Mouse (Mus musculus): ENCODE measurements around the gene Tmem125. TPM values are rescaled to one million over a fixed set of nuclear protein-coding genes. Genes with fewer than 3 reads are reported as not detected.
"Not testable (repeated sequence)": the region's sequence is repeated elsewhere in the genome, so short reads cannot be mapped to it uniquely, and the experiment has no call there.

Tmem125 gene
- polyA plus RNA-seq, 1 experiment from 2014 or later: 0.90 TPM

GRCm38 (mm10) chr4:118569320-118569719 is 25.5 kb upstream of the Tmem125 start:
- Histone ChIP-seq H3K4me1 (ENCODE audit: control insufficient read depth, insufficient read depth, low read length) (no peaks in the 10 kb centered on the region), H3K9ac (replicated peaks; ENCODE audit: low read length) (no peak overlapping the region), H3K9me3 (replicated peaks; ENCODE audit: control insufficient read depth, low read length) (no peaks in the 10 kb centered on the region), H3K4me3 (ENCODE audit: low read depth, low read length) (no peak overlapping the region), H3K36me3 (replicated peaks; ENCODE audit: control insufficient read depth, insufficient read depth, low read depth, low read length) (no peaks in the 10 kb centered on the region), H3K27me3 (ENCODE audit: control insufficient read depth, insufficient read depth, low read length) (no peaks in the 10 kb centered on the region), H3K4me2 (ENCODE audit: low read depth, low read length) (no peak overlapping the region), H3K27ac (replicated peaks; ENCODE audit: low read depth, low read length) (no peak overlapping the region)
- WGBS: 76% methylated on average over 22 of the region's 23 CpGs
- ATAC-seq (replicated peaks; ENCODE audit: insufficient number of reproducible peaks, low FRiP score, low TSS enrichment, low read depth) (no peak), DNase-seq (ENCODE audit: low spot score) (no peak)

- no peaks in the 10 kb centered on the region for H3K4me1 ChIP-seq (ENCODE audit: control insufficient read depth, insufficient read depth, low read length)
- H3K9ac ChIP-seq (replicated peaks; ENCODE audit: low read length): no peak overlapping the region
- no peaks in the 10 kb centered on the region for H3K9me3 ChIP-seq (replicated peaks; ENCODE audit: control insufficient read depth, low read length)
- no peaks in the 10 kb centered on the region for H3K27me3 ChIP-seq (ENCODE audit: control insufficient read depth, insufficient read depth, low read length)
- no peak overlapping the region for H3K4me2 ChIP-seq (ENCODE audit: low read depth, low read length)
- no peak for DNase-seq (ENCODE audit: low spot score)
- no peaks in the 10 kb centered on the region for H3K36me3 ChIP-seq (replicated peaks; ENCODE audit: control insufficient read depth, insufficient read depth, low read depth, low read length)
- ATAC-seq (replicated peaks; ENCODE audit: insufficient number of reproducible peaks, low FRiP score, low TSS enrichment, low read depth): 0 out of 2 replicates have a peak, but pooled peaks have one; percentile 40
- H3K4me3 ChIP-seq (ENCODE audit: low read depth, low read length): no peak overlapping the region
- 75% methylated on average over 10 of the region's 10 CpGs for WGBS
- H3K27ac ChIP-seq (replicated peaks; ENCODE audit: low read depth, low read length): no peak overlapping the region
These were observed 24.9 kb upstream of the Tmem125 start for GRCm38 (mm10) chr4:118568709-118569108.

GRCm38 (mm10) chr4:118566161-118566676 is 22.4 kb upstream of the Tmem125 start:
- DNase-seq (ENCODE audit: low spot score) (peak; percentile 82), ATAC-seq (replicated peaks; ENCODE audit: insufficient number of reproducible peaks, low FRiP score, low TSS enrichment, low read depth) (no peak)
- Histone ChIP-seq H3K36me3 (replicated peaks; ENCODE audit: control insufficient read depth, insufficient read depth, low read depth, low read length) (no peaks in the 10 kb centered on the region), H3K27ac (replicated peaks; ENCODE audit: low read depth, low read length) (no peak overlapping the region), H3K4me1 (ENCODE audit: control insufficient read depth, insufficient read depth, low read length) (no peaks in the 10 kb centered on the region), H3K9me3 (replicated peaks; ENCODE audit: control insufficient read depth, low read length) (no peaks in the 10 kb centered on the region), H3K9ac (replicated peaks; ENCODE audit: low read length) (no peak overlapping the region), H3K4me3 (ENCODE audit: low read depth, low read length) (no peak overlapping the region), H3K4me2 (ENCODE audit: low read depth, low read length) (no peak overlapping the region), H3K27me3 (ENCODE audit: control insufficient read depth, insufficient read depth, low read length) (no peaks in the 10 kb centered on the region)
- WGBS: 37% methylated on average over 7 of the region's 7 CpGs

GRCm38 (mm10) chr4:118564926-118565279 is 21.1 kb upstream of the Tmem125 start:
- H3K9me3 ChIP-seq (replicated peaks; ENCODE audit: control insufficient read depth, low read length): no peaks in the 10 kb centered on the region
- no peak overlapping the region for H3K9ac ChIP-seq (replicated peaks; ENCODE audit: low read length)
- H3K4me1 ChIP-seq (ENCODE audit: control insufficient read depth, insufficient read depth, low read length): no peaks in the 10 kb centered on the region
- no peaks in the 10 kb centered on the region for H3K27me3 ChIP-seq (ENCODE audit: control insufficient read depth, insufficient read depth, low read length)
- WGBS: 72% methylated on average over 3 of the region's 3 CpGs
- DNase-seq (ENCODE audit: low spot score) (no peak), ATAC-seq (replicated peaks; ENCODE audit: insufficient number of reproducible peaks, low FRiP score, low TSS enrichment, low read depth) (no peak)
- H3K4me3 ChIP-seq (ENCODE audit: low read depth, low read length): no peak overlapping the region
- no peak overlapping the region for H3K4me2 ChIP-seq (ENCODE audit: low read depth, low read length)
- H3K36me3 ChIP-seq (replicated peaks; ENCODE audit: control insufficient read depth, insufficient read depth, low read depth, low read length): no peaks in the 10 kb centered on the region
- no peak overlapping the region for H3K27ac ChIP-seq (replicated peaks; ENCODE audit: low read depth, low read length)

GRCm38 (mm10) chr4:118564062-118564925 is 20.4 kb upstream of the Tmem125 start:
- H3K36me3 ChIP-seq (replicated peaks; ENCODE audit: control insufficient read depth, insufficient read depth, low read depth, low read length): no peaks in the 10 kb centered on the region
- no peaks in the 10 kb centered on the region for H3K27me3 ChIP-seq (ENCODE audit: control insufficient read depth, insufficient read depth, low read length)
- no peak overlapping the region for H3K4me2 ChIP-seq (ENCODE audit: low read depth, low read length)
- ATAC-seq (replicated peaks; ENCODE audit: insufficient number of reproducible peaks, low FRiP score, low TSS enrichment, low read depth) (0 out of 2 replicates have a peak, but pooled peaks have one; percentile 41), DNase-seq (ENCODE audit: low spot score) (no peak)
- no peak overlapping the region for H3K4me3 ChIP-seq (ENCODE audit: low read depth, low read length)
- H3K9me3 ChIP-seq (replicated peaks; ENCODE audit: control insufficient read depth, low read length): no peaks in the 10 kb centered on the region
- H3K4me1 ChIP-seq (ENCODE audit: control insufficient read depth, insufficient read depth, low read length): no peaks in the 10 kb centered on the region
- H3K9ac ChIP-seq (replicated peaks; ENCODE audit: low read length): no peak overlapping the region
- 79% methylated on average over 13 of the region's 13 CpGs for WGBS
- no peak overlapping the region for H3K27ac ChIP-seq (replicated peaks; ENCODE audit: low read depth, low read length)

GRCm38 (mm10) chr4:118553039-118553649 is 9.3 kb upstream of the Tmem125 start:
- Histone ChIP-seq H3K27ac (replicated peaks; ENCODE audit: low read depth, low read length) (no peak overlapping the region), H3K4me2 (ENCODE audit: low read depth, low read length) (no peak overlapping the region), H3K4me1 (ENCODE audit: control insufficient read depth, insufficient read depth, low read length) (no peaks in the 10 kb centered on the region), H3K9me3 (replicated peaks; ENCODE audit: control insufficient read depth, low read length) (no peaks in the 10 kb centered on the region), H3K27me3 (ENCODE audit: control insufficient read depth, insufficient read depth, low read length) (no peaks in the 10 kb centered on the region), H3K4me3 (ENCODE audit: low read depth, low read length) (no peak overlapping the region), H3K36me3 (replicated peaks; ENCODE audit: control insufficient read depth, insufficient read depth, low read depth, low read length) (no peaks in the 10 kb centered on the region), H3K9ac (replicated peaks; ENCODE audit: low read length) (no peak overlapping the region)
- no peak for ATAC-seq (replicated peaks; ENCODE audit: insufficient number of reproducible peaks, low FRiP score, low TSS enrichment, low read depth)
- no peak for DNase-seq (ENCODE audit: low spot score)
- WGBS: 86% methylated on average over 3 of the region's 3 CpGs

- peak; percentile 64 for DNase-seq (ENCODE audit: low spot score)
- H3K4me1 ChIP-seq (ENCODE audit: control insufficient read depth, insufficient read depth, low read length); H3K27me3 ChIP-seq (ENCODE audit: control insufficient read depth, insufficient read depth, low read length); H3K9me3 ChIP-seq (replicated peaks; ENCODE audit: control insufficient read depth, low read length); H3K4me3 ChIP-seq (ENCODE audit: low read depth, low read length); H3K27ac ChIP-seq (replicated peaks; ENCODE audit: low read depth, low read length); H3K9ac ChIP-seq (replicated peaks; ENCODE audit: low read length); H3K4me2 ChIP-seq (ENCODE audit: low read depth, low read length); H3K36me3 ChIP-seq (replicated peaks; ENCODE audit: control insufficient read depth, insufficient read depth, low read depth, low read length); ATAC-seq (replicated peaks; ENCODE audit: insufficient number of reproducible peaks, low FRiP score, low TSS enrichment, low read depth): not testable (repeated sequence)
- WGBS: 86% methylated on average over 10 of the region's 10 CpGs
These were observed 4.3 kb upstream of the Tmem125 start for GRCm38 (mm10) chr4:118548130-118548480.

All from embryonic facial prominence, embryonic 11.5 days (tissue).